Mouse (Mus musculus) forebrain, embryonic 16.5 days (tissue): ENCODE results near the gene Cplx2. TPM values are rescaled to one million over a fixed set of nuclear protein-coding genes. Genes with fewer than 3 reads are reported as not detected.

Experiments used
- ATAC-seq: fragments of 200-750 bp; cut with Nextera tagmentation; 2 replicates; pipeline ENCODE4 v1.8.0; 2017; ENCODE audit warnings: mild to moderate bottlenecking, moderate library complexity
- H3K27ac ChIP-seq: fragments of 300-500 bp; sonication (generic); 2 replicates; pipeline ENCODE4 v1.5.1; 2014; ENCODE audit warnings: low read length, control low read depth
- H3K27me3 ChIP-seq: fragments of 300-500 bp; sonication (generic); replicated peaks from 2 replicates; pipeline ENCODE4 v1.6.1; 2014; ENCODE audit warnings: low read length; ENCODE audit not compliant: control insufficient read depth, insufficient read depth
- H3K36me3 ChIP-seq: fragments of 300-500 bp; sonication (generic); 2 replicates; pipeline ENCODE4 v1.6.1; 2014; ENCODE audit not compliant: control insufficient read depth, insufficient read depth
- H3K4me1 ChIP-seq: fragments of 300-500 bp; sonication (generic); replicated peaks from 2 replicates; pipeline ENCODE4 v1.6.1; 2014; ENCODE audit warnings: low read length; ENCODE audit not compliant: control insufficient read depth, insufficient read depth
- H3K4me2 ChIP-seq: fragments of 300-500 bp; sonication (generic); 2 replicates; pipeline ENCODE4 v1.6.1; 2014; ENCODE audit warnings: mild to moderate bottlenecking, low read length, control low read depth
- H3K4me3 ChIP-seq: fragments of 300-500 bp; sonication (generic); replicated peaks from 2 replicates; pipeline ENCODE4 v1.5.1; 2014; ENCODE audit warnings: mild to moderate bottlenecking, low read length, control low read depth
- H3K9ac ChIP-seq: fragments of 300-500 bp; sonication (generic); replicated peaks from 2 replicates; pipeline ENCODE4 v1.6.1; 2014; ENCODE audit warnings: low read depth, low read length, control low read depth
- H3K9me3 ChIP-seq: fragments of 300-500 bp; sonication (generic); 2 replicates; pipeline ENCODE4 v1.6.1; 2016; ENCODE audit warnings: low read length; ENCODE audit not compliant: control insufficient read depth
- WGBS: fragments of 180-500 bp; shearing (Covaris S2); extraction: QIAGEN DNeasy Blood & Tissue Kit; methylation state at CpG from one replicate; pipeline ENCODE4 v1.1.7; 2014; 5-methylcytosine and 5-hydroxymethylcytosine counted together
- polyA plus RNA-seq: library from polyadenylated mRNA; unstranded; fragments of >200 nt; fragmentation: Nextera tagmentation; extraction: Ambion mirVana; gene quantifications from 2 replicates; pipeline ENCODE4 v1.2.1, GENCODE M21; 2015

Cplx2 gene
- 31.8 and 34.3 TPM in 2 replicates for polyA plus RNA-seq

DNA sequence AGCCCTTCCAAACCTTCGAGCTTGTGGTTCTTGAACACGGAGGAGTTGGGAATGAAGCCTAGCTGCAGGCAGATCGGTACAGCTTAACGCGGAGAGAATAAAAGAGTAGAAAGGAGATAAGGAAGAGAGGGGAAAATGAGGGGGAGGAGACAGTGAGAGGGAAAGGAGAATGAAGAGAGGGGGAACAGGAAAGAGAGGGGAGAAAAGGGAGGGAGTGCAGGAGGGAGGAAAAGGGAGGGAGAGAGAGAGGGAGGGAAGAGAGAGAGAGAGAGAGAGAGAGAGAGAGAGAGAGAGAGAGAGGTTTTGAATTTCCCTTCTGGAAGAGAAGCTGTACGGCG is at the start of gene Cplx2:
Gene Cplx2, plus strand, starts transcription at position 301 of the 338 bp plus-strand sequence.
- Histone ChIP-seq H3K27ac (peak within 1 kb of the TSS; percentile 88), H3K9me3 (no peaks in the 10 kb centered on the region), H3K4me3 (peak within 1 kb of the TSS; percentile 62), H3K27me3 (no peaks in the 10 kb centered on the region), H3K9ac (peak within 1 kb of the TSS; percentile 80), H3K4me2 (peak within 1 kb of the TSS; percentile 69), H3K36me3 (no peaks in the 10 kb centered on the region), H3K4me1 (peaks cover 50% of the 10 kb centered on the region)
- ATAC-seq: no peak; the same call in 1 of the 2 replicates
- WGBS: 3% methylated on average over 6 of the region's 7 CpGs

DNA sequence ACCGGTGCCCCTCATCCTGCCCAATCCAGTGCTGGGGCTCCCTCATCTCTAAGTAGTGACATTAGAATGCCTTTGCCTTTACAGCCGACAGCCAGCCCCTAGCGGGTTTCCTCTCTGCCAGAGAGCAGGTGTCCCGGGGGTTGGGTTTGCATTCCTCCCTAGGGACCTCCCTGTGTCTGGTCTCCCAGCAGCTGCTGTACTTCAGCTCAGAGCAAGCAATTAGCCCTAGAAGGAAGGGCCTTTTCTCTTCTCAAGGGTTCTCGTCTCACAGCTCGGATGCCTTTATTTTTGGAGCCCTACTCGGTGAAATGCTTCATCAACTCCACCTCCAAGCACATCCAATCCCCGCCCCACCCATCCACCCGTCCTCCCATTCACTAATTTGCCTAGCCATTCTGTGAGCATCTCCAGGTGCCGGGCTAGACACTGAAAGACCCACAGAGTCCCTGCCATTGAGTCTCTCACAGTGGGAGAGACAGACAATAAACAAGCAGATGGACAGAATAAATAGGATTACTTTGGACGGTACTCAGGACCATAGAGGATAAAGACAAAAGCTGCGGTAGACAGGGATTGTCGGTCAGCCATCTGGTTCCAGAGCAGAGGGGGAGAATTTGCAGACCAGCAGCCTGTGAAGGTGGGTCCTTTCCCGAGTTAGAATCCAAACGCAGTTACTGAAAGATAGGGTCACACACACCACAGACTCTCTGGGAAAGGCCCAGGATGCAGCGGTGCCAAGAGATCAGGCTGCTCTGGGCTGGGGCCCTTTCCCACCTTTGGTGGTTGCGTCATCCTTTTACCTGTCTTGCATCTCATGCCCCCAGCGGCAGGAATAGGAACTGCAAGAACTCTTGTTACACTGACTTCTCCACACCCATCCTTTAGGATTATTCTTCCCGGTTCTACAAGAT is 48.5 kb upstream of the Cplx2 start:
- Histone ChIP-seq H3K27me3 (no peaks in the 10 kb centered on the region), H3K27ac (peak overlapping the region; percentile 79), H3K9me3 (no peaks in the 10 kb centered on the region), H3K36me3 (no peaks in the 10 kb centered on the region), H3K9ac (no peak overlapping the region), H3K4me2 (no peak overlapping the region), H3K4me3 (no peak overlapping the region), H3K4me1 (peaks cover 43% of the 10 kb centered on the region)
- WGBS: 11% methylated on average over 19 of the region's 19 CpGs
- peak; percentile 64 for ATAC-seq

- Histone ChIP-seq H3K4me3 (no peak overlapping the region), H3K9ac (0 out of 2 replicates have a peak overlapping the region, but pooled peaks have one; percentile 13), H3K36me3 (no peaks in the 10 kb centered on the region), H3K9me3 (no peaks in the 10 kb centered on the region), H3K4me1 (peaks cover 50% of the 10 kb centered on the region), H3K27me3 (no peaks in the 10 kb centered on the region), H3K27ac (peak overlapping the region; percentile 79), H3K4me2 (no peak overlapping the region)
- no peak for ATAC-seq
- WGBS: 69% methylated on average over 13 of the region's 13 CpGs
Measured at GRCm38 (mm10) chr13:54323307-54324165, 47.6 kb upstream of the Cplx2 start.

DNA sequence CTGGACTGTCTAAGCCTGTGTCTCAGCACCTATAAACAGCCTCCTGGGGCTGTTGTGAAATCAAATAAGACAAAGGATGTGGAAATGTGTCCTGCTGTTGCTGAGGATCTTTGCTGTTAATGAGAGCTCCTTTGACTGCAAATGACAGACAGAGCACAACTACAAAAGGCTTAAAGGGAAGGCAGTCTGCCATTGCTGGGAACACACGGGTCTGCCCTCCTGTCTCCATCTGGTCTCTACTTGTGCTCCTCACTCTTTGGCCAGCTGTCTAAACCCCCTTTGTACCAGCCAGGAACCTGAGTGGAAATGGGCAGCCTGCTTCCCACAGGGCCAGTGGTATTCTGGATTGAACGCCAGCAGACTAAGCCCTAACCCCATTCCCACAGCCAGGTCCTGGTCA is 47.0 kb upstream of the Cplx2 start:
- H3K27ac ChIP-seq: peak overlapping the region; percentile 79
- no peaks in the 10 kb centered on the region for H3K27me3 ChIP-seq
- 19% methylated on average over 2 of the region's 2 CpGs for WGBS
- H3K9me3 ChIP-seq: no peaks in the 10 kb centered on the region
- ATAC-seq: peak; percentile 29; the same call in 1 of the 2 replicates
- H3K4me1 ChIP-seq: peaks cover 54% of the 10 kb centered on the region
- H3K36me3 ChIP-seq: no peaks in the 10 kb centered on the region
- 0 out of 2 replicates have a peak overlapping the region, but pooled peaks have one; percentile 4 for H3K9ac ChIP-seq
- H3K4me2 ChIP-seq: no peak overlapping the region
- H3K4me3 ChIP-seq: no peak overlapping the region

- 31% methylated on average over 7 of the region's 7 CpGs for WGBS
- Histone ChIP-seq H3K36me3 (no peaks in the 10 kb centered on the region), H3K4me1 (peaks cover 60% of the 10 kb centered on the region), H3K9ac (no peak overlapping the region), H3K4me3 (no peak overlapping the region), H3K9me3 (no peaks in the 10 kb centered on the region), H3K4me2 (peak overlapping the region; percentile 16), H3K27ac (peak overlapping the region; percentile 41), H3K27me3 (no peaks in the 10 kb centered on the region)
- peak; percentile 75 for ATAC-seq
Measured at GRCm38 (mm10) chr13:54325814-54326213, 45.3 kb upstream of the Cplx2 start.

DNA sequence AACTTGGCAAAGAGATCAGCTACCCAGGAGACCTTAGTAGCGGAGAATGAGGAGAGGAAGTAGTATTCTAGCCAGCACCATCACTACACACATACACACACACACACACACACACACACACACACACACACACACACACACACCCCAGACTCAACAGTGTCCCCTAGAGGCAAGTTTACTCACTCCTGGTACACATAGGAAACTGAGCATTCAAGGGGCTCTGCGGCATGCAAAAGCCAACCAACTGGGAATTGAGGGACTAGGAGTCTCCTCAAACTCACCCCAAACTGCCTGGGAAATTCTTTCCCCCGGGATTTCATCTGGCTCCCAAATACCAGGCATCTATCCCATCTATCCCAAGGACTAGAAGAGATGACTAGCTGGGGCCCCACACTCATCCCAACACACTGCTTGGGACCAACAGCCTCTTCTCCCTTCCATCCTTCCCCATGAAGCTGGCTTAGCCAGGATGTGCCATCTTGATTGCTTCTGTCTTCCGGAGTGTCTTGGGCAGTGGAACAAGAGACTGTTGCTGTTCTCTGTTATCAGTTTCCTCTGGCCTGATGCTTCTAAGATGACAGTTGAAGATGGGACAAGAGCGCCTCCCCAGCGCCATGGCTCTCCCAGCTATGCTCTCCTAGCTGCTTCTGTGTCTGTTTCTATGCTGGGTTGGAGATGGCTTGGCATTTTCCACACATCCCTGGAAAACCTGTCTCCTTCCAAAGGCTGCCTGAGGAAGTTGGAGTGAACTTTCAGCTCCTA is 44.3 kb upstream of the Cplx2 start:
- no peaks in the 10 kb centered on the region for H3K36me3 ChIP-seq
- peaks cover 60% of the 10 kb centered on the region for H3K4me1 ChIP-seq
- no peaks in the 10 kb centered on the region for H3K27me3 ChIP-seq
- no peak for ATAC-seq
- no peak overlapping the region for H3K4me2 ChIP-seq
- no peak overlapping the region for H3K27ac ChIP-seq
- H3K4me3 ChIP-seq: no peak overlapping the region
- no peaks in the 10 kb centered on the region for H3K9me3 ChIP-seq
- WGBS: 92% methylated on average over 6 of the region's 6 CpGs
- H3K9ac ChIP-seq: no peak overlapping the region

GRCm38 (mm10) chr13:54328029-54328428 is 43.1 kb upstream of the Cplx2 start:
- ATAC-seq: no peak
- no peak overlapping the region for H3K4me2 ChIP-seq
- no peak overlapping the region for H3K9ac ChIP-seq
- H3K27ac ChIP-seq: no peak overlapping the region
- H3K4me3 ChIP-seq: no peak overlapping the region
- no peaks in the 10 kb centered on the region for H3K36me3 ChIP-seq
- WGBS: 29% methylated on average over 1 of the region's 1 CpGs
- peaks cover 56% of the 10 kb centered on the region for H3K4me1 ChIP-seq
- H3K27me3 ChIP-seq: no peaks in the 10 kb centered on the region
- no peaks in the 10 kb centered on the region for H3K9me3 ChIP-seq

DNA sequence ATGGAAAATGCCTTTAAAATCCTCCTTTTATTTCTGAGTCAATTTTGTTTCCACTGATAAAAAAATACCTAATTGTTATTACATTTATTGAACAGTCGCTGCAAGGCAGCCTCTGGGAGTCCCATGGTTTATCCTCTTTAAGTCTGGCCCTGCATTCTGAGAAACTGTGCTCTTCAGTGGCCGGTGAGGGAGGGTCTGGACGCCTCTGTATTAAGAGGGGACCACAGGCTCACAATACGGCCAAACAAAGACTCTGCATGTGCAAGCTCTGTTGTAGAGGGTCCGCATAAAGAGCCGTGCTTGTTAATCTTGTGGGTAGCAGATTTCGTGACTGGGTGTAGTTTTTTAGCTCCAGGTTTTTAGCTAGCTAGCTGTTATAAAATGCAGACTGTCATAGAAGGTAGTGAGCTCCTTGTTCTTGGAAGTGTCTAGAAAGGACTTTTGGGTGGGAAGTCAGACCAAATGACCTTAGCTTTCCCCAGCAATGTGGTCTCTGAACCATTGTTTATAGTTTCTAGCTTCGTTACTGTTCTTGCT is 42.1 kb upstream of the Cplx2 start:
- ATAC-seq: 0 out of 2 replicates have a peak, but pooled peaks have one; percentile 26
- Histone ChIP-seq H3K9me3 (no peaks in the 10 kb centered on the region), H3K9ac (0 out of 2 replicates have a peak overlapping the region, but pooled peaks have one; percentile 16), H3K27ac (peak overlapping the region; percentile 68), H3K27me3 (no peaks in the 10 kb centered on the region), H3K4me3 (no peak overlapping the region), H3K4me2 (no peak overlapping the region), H3K36me3 (no peaks in the 10 kb centered on the region), H3K4me1 (peaks cover 49% of the 10 kb centered on the region)
- WGBS: 10% methylated on average over 8 of the region's 8 CpGs
